Mouse (Mus musculus): ENCODE data around the gene Klrb1b. TPM values are rescaled to one million over a fixed set of nuclear protein-coding genes. Genes with fewer than 3 reads are reported as not detected.
"Not testable (repeated sequence)": the region's sequence is repeated elsewhere in the genome, so short reads cannot be mapped to it uniquely, and the experiment has no call there.

The Klrb1b gene
- total RNA-seq, 2 experiments from 2014 or later, result 0.17 TPM; not detected in 1

GRCm38 (mm10) chr6:128842945-128843478, 16.9 kb upstream of the Klrb1b start:
- peak; percentile 88 to 91 for DNase-seq
- intact Hi-C loops (cut with DNase I), result loop anchor here (10.0 kb wide), 1 partner anchor 692 kb away; the partner anchor contains the start of gene Gabarapl1

DNA sequence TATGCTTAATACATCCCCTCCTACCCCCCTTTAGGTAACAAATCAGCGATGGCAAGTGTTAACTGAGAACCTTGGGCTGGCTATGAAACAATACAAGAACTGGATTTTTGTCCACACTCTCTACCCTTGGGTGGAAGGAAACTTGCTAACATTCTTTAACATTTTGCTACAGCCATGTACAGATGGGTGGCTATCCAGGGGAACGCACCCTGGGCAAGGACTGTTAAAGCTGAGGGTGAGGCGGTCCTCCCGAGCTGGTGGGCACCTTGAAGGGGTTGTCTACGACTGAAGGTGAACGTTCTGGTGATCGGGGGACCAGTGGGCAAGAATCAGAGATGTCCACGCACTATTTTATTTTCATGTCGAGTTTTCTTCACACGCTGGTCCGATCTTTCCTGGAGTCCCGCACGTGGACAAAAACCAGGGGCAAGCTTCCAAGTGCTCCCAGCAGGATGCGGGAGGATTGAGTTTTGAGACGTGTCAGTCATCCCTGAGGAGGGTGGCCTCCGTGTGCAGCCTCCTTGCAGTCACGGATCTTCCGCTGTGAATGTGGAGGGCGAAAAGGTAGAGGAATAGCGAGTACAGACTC, 16.3 kb upstream of the Klrb1b start:
- intact Hi-C loops (cut with DNase I), result loop anchor here (10.0 kb wide), 1 partner anchor 692 kb away; the partner anchor contains the start of gene Gabarapl1
- no peak for DNase-seq

DNA sequence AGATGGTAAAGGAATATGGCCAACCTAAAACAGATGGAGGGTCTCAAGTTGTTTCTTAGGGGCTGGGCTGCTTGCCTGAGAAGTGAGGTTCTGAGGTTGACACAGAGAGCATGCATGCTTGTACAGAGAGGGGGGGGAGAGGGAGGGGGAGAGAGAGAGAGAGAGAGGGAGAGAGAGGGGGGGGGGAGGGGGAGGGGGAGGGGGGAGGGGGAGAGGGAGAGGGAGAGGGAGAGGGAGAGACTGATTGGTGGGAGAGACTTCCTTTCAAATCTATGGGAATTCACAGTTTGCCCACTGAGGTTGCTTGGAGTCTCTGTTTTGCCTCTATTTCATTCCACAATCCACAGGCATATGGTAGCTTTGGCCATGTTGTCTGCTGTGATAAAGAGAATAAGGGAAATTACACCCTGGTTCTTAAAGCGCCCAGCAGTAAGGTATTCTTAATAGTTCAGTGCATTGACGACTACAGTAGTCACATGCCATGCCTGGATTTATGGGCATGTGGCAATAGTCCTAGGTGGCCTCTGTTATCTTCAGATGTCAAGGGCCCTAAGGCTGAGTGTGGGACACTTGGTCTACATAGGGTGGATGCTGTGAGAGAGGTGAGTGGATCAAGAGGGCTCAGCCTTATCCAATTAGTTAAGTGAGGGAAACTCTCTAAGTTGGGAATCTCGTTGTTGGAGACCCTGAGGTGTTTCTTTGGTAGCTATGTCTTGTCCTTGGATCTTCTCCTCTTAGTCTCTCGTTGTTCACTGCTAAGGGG, 15.4 kb upstream of the Klrb1b start:
- DNase-seq, result no peak
- intact Hi-C loops (cut with DNase I), result loop anchor here (2.0 to 10.0 kb wide), 2 partner anchors 103 to 693 kb away; partner anchors contain the start of gene Gabarapl1

DNA sequence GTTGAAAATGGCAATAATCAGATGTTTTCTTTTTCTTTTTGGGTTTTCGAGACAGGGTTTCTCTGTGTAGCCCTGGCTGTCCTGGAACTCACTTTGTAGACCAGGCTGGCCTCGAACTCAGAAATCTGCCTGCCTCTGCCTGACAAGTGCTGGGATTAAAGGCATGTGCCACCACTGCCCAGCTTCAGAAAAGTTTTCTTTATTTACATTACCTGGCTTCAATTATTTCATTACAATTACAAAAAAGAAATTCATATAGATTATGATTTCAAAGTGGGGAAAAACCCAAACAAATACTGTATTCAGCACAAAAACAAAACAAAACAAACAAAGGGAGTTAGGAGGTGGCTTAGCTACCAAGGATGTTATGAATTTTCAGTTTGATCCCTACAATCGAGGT, 14.5 kb upstream of the Klrb1b start:
- DNase-seq, result not testable (repeated sequence)
- intact Hi-C loops (cut with DNase I), result loop anchor here (2.0 to 10.0 kb wide), 2 partner anchors 104 to 694 kb away; partner anchors contain the start of gene Gabarapl1

GRCm38 (mm10) chr6:128839921-128840320, 13.8 kb upstream of the Klrb1b start:
- intact Hi-C loops (cut with DNase I), result loop anchor here (2.0 to 10.0 kb wide), 3 partner anchors 75 to 695 kb away; partner anchors contain the start of gene Gabarapl1
- DNase-seq, result no peak

DNA sequence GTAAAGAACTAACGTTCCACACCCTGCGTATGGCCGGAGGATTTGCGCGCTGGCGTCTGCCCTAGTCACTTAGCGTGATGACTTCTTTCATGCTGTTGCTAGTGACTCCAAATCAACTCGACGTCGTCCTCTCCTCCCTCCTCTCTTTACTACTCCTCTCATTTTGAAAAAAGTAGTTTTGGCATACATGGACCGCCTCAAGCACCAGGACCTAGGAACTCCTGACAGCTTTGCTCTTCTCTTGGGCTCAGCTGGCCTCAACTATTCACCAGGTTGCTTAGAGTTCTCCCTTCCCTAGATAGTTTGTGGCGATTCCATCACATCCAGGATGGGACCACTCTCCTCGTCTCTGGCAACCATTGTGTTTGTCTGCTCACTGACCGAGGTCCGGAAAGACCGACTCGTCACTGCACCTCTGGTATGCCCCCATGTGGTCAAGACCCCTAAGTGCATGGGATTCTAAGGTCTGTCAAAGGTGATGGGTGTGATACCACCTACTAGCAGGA, 13.2 kb upstream of the Klrb1b start:
- peak; percentile 83 to 89 for DNase-seq

DNA sequence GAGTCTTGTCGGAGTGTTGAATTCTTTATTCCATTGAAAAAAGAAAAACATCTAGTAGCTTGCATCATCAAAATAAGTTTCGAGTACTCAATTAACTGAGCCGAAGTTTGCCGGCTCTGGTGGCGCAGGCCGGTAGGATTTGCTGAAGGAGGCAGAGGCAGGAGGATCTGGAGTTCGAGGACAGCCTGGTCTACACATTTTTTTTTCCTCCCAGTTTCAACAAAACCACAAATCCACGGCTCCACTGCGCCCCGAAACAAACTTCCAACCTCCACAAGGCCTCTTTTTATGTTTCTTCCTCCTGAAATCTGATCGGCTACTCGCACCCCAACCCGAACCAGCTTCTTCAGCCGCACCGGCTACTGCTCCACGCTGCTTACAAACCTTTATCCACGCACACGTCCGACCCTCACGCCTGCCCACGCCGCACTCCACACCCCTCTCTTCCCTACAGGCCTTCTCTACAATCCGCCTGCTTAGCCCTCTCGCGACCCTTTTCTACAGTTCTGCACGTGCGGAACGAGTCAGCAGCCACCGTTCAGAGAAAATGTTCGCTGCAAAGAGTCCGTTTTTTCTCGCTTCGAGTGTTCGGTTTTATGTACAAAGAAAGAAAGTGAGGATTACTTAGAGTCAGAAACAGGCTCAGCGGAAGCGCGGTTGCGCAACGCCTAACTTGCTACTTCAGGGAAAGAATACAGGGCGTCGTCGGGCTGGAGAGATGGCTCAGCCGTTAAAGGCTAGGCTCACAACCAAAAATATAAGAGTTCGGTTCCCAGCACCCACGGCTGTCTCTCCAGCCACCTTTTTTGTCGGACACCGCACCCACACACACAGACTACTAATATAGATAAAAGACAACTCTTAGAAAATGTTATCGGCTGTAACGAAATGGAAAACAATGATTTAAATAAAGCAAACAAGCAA, 12.5 kb upstream of the Klrb1b start:
- intact Hi-C loops (cut with DNase I), result loop anchor here (1.0 to 2.0 kb wide), 2 partner anchors 35 to 74 kb away; no protein-coding TSS in a partner anchor
- DNase-seq, result peak; percentile 90 to 92

More for the DNA sequence above, 13.2 kb upstream of the Klrb1b start:
- intact Hi-C loops (cut with DNase I), result loop anchor here (2.0 kb wide), 1 partner anchor 75 kb away; no protein-coding TSS in a partner anchor

- peak in 1 of 2 experiments; percentile 23 for DNase-seq
Observed at GRCm38 (mm10) chr6:128837454-128838341, 11.6 kb upstream of the Klrb1b start.

DNA sequence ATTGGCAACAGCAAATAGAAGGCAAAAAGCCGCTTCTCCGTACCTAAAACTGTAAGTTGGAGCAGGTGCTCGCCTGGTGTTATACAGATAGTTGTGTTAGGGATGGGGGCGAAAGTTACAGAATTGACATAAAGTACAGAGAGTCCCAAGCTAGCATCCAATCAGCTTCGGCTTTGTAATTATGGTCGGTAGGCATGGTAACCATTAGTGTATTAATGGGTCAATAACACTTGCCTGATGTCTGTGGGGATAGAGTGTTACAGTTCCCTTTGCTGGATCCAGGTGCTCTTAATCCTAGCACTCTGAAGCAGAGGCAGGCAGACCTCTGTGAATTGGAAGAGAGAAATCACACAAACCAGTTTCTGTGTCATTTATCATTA, 10.8 kb upstream of the Klrb1b start:
- no peak for DNase-seq
- intact Hi-C loops (cut with DNase I), result no loop called here

More at GRCm38 (mm10) chr6:128837454-128838341, 11.6 kb upstream of the Klrb1b start:
- intact Hi-C loops (cut with DNase I), result loop anchor here (1.0 to 2.0 kb wide), 2 partner anchors 34 to 73 kb away; no protein-coding TSS in a partner anchor

DNA sequence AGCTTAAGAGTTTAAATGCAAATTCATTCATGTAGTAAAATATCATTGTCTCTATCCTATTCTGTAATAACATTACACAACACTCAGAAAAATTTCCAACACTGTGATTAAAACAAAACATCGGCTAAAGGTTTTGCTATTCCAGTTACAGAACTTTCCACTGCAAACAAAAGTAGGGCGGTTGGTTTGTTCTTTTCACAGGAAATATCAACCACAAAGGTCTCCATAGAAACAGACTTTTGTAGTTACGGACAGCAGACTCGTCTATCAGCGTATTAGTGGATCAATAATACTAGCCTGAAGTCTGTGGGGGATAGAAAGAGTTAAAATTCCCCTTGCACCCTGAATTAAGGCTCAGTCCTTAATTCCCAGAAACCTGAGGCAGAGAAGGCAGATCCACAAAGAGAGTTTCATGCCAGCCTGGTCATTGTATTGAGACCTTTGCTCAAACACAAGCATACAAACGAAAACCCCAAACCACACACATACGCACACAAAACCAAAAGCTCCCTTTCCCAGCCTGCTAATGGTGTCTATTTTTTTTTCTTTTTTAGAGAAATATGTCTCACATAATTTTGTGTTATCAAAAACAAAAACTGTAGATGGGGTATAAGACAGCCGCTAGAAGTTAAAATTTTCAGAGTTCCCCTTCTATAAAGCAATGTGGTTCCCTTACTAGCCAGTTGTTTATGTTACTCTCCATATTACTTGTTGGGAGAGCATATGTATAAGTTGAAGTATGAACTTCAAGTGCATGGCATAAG, 10.2 kb upstream of the Klrb1b start:
- intact Hi-C loops (cut with DNase I), result no loop called here
- no peak for DNase-seq

GRCm38 (mm10) chr6:128835571-128835970, 9.4 kb upstream of the Klrb1b start:
- intact Hi-C loops (cut with DNase I), result no loop called here
- no peak for DNase-seq

DNA sequence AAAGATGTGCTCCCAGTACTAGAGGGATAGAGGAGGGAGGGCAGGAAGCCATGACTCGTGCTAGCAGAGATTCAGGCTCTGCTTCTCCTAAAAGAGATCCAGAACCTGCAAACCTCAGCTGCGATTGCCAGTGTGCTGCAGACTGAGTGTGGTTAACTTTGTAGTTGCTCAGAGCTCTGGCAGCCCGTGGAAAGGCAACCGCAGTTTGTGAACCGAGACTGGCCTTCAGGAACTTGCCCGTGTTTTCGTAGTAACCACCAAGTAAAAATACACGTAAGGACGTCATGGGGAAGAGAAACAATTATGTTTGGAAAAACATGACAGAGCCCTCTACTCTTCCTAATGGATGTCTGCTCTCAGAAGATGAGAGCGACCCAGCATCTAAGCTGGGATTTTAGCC, 6.9 kb upstream of the Klrb1b start:
- intact Hi-C loops (cut with DNase I), result no loop called here
- no peak for DNase-seq

DNA sequence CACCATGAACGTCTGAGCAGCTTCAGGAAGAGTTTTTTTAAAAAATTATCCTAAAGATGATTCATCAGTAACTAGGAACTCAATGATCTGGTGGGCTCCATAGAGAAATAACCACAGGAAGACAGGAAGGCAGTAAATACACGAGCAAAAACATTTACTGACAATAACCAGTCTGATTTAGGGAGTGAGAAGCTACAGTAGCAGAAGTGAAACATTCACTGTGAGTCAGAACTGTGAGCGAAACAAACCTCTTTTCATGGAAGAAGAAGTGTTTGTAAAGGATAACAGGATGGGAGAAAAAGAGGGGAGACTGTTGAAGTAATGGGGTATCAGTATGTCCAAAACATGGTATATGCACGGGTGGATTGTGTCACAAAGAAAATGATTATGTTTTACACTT, 3.7 kb upstream of the Klrb1b start:
- intact Hi-C loops (cut with DNase I), result no loop called here
- DNase-seq, result no peak

GRCm38 (mm10) chr6:128826781-128827180, 650 bp upstream of the Klrb1b start:
- intact Hi-C loops (cut with DNase I), result no loop called here
- DNase-seq, result no peak

DNA sequence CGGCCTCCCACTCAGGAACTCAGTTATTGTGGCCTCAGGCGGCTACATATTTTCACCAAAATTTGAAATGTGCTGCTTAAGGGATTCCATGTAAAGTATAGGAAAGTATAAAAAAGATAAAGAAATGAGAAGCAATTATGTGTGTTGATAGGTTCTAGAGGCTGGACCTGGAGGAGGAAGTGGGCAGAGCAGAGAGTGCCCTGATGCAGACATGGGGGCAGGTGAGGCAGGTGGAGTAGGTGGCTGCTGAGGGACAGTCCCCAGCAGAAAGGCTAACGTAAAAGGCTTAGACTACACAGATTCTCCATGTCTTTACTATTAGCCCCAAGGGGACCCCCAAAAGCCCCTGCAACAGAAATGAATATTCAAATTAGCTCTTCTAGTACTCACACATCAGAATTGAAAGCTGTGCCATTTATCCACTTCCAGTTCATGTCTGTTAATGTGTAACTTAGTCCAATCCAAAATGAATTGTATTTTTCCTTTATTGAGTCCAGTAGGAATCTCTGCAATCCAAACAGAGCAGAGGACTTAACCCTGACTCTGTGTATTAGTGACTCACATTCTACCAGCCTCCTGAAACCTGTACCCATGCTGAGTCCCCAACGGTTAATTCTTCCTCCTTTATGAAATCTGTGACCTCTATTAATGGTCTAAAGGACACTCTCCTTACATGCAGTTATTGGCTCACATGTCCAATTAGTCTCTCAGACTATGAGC, 7.9 kb downstream of the Klrb1b start:
- DNase-seq, result no peak
- intact Hi-C loops (cut with DNase I), result no loop called here

GRCm38 (mm10) chr6:128808532-128808931, 17.6 kb downstream of the Klrb1b start:
- intact Hi-C loops (cut with DNase I), result no loop called here
- DNase-seq, result peak in 1 of 2 experiments; percentile 17

DNA sequence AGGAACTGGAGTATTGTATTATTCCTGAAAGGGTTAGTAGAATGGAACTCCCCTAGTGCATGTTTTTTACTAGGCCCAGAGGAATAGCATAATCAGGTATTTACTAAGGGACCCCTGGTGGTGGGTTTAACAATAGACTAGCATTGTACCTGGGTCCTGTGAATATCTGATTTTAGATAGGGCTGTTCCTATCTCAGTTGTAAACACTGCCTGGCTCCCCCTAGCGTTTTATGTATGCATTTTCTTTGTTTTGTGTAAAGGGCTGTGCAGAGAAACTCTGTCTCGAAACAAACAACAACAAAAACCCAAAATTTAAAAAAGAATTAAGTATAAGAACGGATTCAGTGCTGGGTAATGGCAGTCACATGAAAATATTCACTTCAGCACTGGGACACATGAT, 19.1 kb downstream of the Klrb1b start:
- intact Hi-C loops (cut with DNase I), result no loop called here

More for the DNA sequence above, 19.1 kb downstream of the Klrb1b start:
- no peak for DNase-seq

All from heart, postnatal 14 days (tissue).